Mouse (Mus musculus) R1 (cell line): ENCODE results near the gene Gtpbp2.

Source experiments
- DNase-seq: peaks from one replicate; pipeline ENCODE4 v3.0.0-alpha.2; 2018; ENCODE audit warnings: low read depth, low spot score

Gene Gtpbp2

DNA sequence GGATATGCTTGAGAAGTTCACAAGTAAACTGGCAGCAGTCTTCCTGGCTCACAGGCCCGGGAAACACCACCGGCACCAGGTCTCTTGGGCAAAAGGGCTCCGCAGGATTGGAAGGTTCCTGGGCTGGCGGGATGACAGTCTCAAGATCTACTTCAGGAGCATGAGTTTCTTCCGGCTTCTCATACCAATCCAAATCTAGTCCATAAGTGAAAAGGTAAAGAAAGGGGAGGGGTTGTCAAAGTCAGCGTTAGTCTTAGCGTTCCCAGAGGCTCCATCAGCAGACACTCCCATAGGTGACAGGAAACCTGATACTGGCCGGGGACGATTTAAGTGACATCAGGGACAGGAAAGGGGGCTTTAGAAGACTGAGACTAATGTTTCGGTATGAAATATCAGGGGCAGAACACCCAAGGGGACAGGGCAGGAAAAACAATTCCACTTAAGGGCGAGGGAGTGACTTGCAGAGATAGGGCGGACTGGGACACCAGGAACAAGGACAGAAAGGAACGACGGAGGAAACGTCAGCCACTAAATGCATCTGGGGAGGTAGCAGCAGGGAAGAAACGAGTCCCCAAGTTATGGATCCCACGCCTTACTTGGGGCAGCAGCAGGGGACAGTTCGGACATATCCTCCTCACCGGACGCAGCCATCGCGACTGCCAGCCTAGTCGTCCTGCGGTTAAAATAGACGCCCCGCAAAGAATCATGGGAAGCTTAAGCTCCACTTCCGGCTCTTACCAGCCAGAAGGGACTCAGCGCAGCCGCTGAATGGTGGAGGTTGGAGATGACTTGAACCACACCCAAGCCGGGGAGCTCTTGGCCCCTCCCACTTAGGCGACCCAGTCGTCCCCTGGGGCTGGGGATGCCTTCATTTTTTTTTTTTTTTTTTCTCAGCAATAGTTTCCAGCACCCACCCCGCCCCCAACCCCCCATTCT lies 7.7 kb upstream of the Gtpbp2 start, which contains the start of gene Mad2l1bp:
Gene Mad2l1bp, minus strand, starts transcription at position 707 of the 936 bp plus-strand sequence.
- peak; percentile 97 for DNase-seq

DNA sequence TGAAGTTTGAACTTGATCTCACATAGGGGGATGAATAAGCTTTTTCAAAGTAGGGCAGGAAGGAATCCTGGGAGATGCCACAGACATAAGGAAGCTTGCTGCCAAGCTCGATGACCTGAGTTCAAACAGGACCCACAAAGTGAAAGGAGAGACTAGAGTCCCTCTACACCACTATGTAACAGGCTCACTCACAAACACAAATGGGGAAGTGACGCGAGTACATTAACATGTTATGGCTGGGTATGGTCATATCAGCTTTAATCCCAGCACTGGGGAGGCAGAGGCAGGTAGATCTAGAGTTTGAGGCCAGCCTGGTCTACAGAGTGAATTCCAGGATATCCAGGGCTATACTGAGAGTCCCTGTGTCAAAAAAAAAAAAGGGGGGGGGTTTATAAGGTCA lies 6.5 kb upstream of the Gtpbp2 start:
- no peak for DNase-seq

DNA sequence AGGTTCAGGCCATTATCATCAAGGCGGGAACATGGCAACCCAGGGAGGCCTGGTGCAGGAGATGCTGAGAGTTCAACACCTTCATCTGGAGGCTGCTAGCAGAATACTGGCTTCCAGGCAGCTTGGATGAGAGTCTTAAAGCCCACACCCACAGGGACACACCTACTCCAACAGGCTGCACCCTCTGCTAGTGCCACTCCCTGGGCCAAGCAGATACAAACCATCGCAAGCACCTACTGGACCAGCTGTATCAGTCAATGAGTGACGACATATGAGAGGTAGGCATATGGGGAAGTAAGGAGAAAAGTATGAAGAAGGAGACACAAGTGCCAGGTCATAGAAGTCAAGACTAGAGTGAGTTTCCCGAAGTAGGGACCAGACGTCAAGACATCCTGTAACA lies 4.2 kb upstream of the Gtpbp2 start:
- DNase-seq, result no peak

DNA sequence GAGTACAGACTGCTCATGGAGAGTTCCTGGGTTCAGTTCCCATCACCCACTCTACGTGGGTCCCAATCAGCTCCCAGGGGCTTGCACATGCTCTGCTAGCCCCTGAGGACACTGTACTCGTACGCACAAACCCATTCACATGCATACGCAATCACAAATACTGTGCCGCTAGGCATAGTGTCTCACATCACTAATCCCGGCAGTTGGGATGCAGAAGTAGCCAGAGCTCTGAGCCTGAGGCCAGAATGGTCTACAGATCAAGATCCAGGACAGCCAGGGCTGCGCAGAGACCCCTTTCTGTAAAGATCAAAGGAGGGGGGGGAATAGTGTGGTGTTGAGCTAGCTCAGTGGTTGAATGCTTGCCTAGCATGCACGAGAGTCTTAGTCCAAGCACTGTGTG lies 3.7 kb upstream of the Gtpbp2 start:
- DNase-seq, result no peak

DNA sequence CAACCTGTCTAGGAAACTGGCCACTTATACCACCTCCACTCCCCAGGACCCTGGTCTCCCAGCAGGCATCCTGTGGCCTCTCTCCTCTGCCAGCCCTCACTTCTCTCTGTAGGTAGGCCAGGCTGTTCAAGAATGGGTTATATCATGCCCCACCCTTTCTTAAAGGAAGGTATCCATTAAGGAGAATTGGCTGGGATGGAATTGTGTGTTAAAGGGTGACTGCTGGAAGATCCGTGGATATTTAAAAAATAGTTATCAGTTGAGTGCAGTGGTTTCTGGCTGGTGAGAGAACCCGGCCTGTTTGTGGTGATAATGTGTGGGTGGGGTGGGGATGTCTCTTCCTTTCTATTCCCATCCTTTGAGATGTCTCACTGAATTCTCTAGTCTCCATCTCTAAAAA lies 1.6 kb upstream of the Gtpbp2 start:
- no peak for DNase-seq

DNA sequence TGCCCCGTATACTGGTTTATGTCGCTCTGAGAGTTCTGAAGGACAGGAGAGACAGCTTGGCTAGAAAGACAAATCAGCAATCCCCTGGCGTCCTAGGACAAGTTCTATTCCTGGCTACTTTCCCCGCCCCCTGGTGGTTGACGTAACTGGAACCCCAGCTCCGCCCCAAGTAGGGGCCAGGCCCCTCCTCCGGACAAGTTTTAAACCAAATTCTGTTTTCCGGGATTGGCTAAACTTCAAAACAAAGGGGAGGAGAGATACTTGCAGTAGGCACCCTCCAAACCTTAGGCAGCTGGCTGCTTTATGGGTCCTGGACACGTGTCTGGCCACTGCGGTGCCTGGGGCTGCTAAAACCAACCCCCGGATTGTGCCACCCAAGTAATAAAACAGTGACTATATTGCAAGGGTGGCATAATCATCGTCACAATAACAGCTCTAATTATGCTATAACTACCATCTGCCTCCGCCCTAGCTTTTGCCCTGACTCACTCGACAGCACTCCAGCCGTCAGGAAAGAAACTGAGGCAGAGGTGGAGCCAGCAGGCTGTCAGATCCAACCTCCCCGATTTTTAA lies 656 bp upstream of the Gtpbp2 start:
- DNase-seq, result peak; percentile 95

DNA sequence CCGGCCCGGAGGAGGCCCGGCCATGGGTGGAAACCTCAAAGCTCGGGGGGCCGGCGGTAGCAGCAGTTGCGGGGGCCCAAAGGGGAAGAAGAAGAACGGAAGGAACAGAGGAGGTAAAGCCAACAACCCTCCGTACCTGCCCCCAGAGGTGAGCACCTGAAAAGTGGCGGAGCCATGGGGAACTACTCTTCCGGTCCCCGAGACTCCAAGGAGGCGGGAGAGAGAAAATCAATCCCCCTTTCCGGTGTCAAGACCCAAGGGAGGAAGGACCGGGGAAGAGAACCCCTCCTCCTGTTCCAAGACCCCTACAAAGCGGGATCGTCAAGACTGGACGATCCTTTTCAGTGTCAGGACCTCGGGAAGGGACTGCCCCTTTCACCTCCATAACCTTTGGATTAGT lies 347 bp downstream of the Gtpbp2 start:
- DNase-seq, result peak; percentile 72

DNA sequence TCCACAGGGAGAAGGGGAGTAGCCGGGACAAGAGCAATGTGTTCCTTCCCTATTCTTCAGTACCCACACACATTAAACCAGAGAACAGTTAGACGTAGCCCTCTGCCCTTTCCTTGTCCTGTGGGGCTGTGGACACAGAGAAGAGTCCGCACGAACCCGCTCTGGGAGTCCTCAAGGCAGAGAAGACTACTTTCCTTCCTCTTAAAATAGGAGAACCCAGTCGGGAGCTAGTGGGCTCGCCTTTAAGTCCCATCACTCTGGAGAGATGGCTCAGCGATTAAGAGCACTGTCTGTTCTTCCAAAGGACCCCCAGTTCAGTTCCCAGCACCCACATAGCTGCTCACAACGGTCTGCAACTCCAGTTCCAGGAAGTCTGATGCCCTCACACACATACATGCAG lies 878 bp downstream of the Gtpbp2 start:
- DNase-seq, result no peak

DNA sequence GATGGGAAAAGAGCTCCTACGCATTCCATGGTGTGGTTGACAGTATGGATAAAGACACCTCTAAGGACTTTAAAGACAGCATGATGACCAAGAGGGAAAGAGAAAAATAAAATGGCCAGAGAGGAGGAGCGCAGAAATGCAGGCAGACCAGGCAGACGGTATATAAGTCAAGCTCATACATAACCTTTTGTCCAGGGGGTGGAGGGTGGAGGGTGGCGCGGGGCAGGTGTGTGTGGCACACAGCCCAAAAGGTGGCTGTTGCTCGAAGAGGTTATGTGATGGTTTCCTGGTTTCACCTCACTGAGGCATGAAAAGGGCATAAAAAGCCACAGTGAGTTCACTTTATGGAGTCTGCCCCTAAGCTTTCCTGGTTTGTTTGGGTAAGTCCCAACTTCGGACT lies 1.7 kb downstream of the Gtpbp2 start:
- no peak for DNase-seq

DNA sequence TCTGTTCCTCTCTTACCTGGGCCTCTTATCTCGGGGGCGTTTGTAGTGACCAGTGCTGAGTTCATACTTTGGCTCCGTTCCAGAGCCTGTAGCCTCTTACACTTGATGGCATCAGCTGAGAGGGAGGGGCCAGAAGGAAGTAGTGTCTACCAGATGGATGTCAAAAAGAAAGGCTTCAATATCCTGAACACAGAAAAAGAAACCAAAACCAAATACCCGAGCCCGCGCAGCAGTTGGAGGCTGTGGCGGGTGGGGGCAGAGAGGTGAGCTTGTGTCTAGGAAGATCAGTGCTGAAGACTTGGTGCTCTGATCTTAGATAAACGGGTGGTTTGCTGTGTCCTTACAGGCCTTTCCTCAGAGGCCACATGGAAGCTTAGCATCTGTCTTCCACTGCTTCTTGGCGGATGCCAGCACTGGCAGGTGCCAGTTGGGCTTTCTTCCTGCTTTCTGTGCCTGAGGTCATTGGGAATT lies 2.2 kb downstream of the Gtpbp2 start:
- DNase-seq, result no peak

DNA sequence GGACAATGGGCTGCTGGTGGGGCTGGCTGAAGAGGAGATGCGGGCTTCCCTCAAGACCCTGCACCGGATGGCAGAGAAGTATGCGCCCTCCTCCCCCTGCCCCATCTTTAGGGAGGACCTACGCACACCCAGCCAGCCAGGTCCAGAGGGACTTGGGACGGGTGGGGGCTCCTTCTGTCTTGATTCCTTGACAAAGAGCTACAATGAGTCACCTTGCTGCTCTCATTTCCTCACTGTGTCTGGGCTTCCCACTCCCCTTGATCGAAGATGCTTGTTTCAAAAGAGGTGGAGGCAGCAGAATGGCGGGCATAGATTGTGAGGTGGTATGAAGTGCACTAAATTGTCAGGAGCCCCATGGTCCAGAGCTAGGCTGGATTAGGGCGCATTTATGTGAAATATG lies 3.5 kb downstream of the Gtpbp2 start:
- no peak for DNase-seq

DNA sequence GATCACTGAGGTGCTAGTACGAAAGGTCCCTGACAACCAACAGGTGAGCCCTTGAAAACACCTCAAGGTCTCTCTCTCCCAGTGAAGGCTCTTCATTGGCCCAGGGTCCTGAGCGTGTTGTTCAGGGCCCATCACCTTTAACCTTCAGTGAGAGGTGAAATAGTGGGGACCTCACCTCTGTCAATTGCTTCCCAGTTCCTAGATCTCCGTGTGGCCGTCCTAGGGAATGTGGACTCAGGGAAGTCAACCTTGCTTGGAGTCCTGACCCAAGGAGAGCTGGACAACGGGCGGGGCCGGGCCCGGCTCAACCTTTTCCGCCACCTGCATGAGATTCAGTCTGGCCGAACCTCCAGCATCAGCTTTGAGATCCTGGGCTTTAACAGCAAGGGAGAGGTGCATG lies 4.0 kb downstream of the Gtpbp2 start:
- no peak for DNase-seq

DNA sequence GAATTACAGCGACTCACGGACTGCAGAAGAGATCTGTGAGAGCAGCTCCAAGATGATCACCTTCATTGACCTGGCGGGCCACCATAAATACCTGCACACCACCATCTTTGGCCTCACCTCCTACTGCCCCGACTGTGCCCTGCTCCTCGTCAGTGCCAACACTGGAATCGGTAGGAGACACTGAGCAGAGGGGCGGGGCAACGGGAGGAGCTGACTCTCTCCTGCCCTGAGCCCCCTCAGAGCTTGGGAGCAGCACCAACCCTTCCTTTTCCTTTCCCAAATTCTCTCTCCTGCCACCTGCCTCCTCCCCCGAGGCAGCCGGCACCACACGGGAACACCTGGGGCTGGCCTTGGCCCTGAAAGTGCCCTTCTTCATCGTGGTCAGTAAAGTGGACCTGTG lies 4.6 kb downstream of the Gtpbp2 start:
- DNase-seq, result no peak

DNA sequence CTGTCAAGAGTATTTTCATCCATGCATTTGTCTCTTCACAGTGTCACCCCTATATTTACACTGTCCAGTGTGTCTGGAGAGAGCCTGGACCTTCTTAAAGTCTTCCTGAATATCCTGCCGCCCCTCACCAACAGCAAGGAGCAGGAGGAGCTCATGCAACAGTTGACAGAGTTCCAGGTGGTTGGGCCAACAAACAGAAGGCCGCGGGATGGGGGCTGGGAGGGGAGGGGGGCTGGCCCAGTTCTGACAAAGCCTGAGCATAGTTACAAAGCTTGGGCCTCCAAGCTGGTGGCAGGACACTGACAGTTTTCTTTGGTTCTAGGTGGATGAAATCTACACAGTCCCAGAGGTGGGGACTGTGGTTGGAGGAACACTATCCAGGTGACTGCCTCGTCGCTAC lies 5.4 kb downstream of the Gtpbp2 start:
- DNase-seq, result no peak

DNA sequence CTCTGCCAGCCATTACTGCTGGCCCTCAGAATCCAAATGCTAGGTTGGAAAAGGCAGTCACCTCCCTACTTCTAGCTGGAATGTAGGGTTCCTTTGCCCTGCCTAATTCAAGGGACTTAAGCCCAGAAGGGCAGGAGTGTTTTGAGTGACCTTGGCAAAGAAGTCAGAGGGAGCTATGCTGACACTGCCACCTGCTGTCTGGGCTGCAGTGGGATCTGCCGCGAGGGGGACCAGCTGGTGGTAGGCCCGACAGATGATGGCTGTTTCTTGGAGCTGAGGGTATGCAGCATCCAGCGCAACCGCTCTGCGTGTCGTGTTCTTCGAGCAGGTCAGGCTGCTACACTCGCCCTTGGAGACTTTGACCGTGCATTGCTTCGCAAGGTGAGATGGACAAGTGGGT lies 6.2 kb downstream of the Gtpbp2 start:
- peak; percentile 39 for DNase-seq

DNA sequence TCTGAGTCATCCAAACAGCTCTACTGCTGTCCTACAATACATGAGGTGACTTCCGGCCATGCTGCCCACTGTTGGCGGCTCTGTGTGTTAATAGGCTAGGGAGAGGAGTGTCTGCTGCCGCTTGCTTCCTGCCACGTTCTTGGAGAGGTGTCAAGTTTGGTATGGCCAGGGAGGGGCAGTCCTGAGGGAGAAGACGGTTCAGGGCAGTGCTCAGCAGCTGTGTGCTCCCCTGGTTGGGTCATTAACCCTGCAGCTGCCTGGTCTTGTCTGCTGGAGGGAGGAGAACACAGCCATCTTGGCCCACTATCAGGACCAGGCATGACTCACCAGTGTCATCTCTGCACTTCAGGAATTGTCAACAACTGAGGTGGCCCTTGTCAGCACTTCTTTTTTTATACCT lies 7.5 kb downstream of the Gtpbp2 start:
- DNase-seq, result no peak

DNA sequence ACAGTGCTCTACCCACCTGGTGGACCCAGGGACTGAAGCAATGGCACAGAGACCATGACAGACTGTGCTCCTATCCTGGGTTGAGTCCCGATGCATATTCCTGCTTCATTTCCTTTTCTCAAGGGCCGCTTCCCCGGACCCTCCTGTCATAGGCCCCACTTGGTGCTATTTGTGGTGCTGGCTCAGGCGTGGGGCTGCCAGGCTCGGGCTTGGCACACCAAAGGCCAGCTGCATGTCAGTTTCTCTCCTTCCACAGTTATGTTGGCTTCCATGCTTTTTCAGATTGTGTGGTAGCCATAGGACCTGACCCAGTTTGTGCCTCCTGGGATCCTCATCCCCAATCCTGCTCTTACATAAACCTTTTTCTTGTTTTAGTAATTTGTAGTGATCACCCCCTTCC lies 7.9 kb downstream of the Gtpbp2 start:
- DNase-seq, result no peak

DNA sequence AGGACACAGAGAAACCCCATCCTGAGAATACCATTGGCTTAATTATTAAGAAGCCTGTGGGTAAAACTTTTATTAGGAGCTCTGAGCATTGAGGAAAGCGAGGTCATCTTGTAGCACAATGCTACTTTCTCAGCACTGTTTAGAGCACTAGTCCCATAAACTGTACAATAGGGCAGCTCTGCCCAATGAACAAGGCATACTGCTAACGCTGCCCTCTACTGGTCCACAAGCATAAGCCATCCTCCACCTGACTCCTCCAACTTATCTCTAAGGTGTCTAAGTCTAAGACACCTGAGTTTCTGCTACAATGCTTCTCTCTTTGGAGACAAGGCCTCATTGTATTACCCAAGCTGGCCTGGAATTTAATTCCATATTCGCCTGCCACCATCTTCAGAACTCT lies 9.7 kb downstream of the Gtpbp2 start:
- peak; percentile 61 for DNase-seq

DNA sequence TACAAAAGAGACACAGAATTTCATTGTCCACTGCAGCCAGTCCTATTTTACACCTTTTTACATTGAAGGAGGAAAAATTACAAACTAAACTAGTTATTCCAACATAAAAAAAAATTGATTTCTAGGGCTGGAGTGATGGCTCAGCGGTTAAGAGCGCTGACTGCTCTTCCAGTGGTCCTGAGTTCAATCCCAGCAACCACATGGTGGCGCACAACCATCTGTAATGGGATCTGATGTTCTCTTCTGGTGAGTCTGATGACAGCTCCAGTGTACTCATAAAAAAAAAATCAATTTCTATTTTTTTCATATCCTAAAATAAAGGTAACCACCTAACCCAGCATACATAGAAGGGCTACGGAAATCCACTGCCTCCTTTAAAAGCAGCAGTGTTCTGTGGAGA lies 21.4 kb downstream of the Gtpbp2 start:
- DNase-seq, result no peak

DNA sequence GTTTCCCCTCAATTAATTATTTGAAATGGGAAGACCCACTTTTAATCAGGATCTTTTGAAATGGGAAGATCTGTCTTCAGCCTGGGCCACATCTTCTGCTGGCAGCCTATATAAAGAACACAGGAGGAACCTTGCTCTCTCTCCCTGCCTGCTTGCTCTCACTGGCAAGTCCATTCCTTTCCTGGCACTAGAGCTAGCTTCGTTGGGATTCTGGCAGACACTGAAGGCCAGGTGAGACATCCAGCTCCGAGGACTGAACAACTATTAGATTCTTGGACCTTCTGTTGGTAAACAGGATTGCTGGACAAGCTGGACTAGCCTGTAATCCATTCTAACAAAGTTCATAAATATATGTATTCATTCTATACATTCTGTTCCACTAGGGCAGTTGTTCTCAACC lies 28.0 kb downstream of the Gtpbp2 start:
- DNase-seq, result no peak

DNA sequence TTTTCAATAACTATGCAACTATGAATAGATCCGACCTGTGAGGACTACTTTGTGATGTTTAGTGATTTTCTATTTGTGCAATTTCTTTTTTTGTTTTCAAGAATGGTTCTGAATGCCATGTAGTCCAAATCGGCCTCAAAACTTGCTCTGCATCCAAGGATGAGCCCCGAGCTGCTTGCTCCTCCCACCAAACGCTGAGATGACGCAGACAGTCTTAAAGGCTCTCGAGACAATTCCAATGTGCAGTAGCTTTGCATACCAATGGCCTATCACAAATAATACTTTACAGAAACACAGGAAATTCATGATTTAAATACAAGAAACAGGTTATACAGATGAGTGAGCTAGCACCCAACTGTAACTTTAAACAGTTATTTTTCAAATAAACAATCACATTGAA lies 40.3 kb downstream of the Gtpbp2 start:
- DNase-seq, result no peak

DNA sequence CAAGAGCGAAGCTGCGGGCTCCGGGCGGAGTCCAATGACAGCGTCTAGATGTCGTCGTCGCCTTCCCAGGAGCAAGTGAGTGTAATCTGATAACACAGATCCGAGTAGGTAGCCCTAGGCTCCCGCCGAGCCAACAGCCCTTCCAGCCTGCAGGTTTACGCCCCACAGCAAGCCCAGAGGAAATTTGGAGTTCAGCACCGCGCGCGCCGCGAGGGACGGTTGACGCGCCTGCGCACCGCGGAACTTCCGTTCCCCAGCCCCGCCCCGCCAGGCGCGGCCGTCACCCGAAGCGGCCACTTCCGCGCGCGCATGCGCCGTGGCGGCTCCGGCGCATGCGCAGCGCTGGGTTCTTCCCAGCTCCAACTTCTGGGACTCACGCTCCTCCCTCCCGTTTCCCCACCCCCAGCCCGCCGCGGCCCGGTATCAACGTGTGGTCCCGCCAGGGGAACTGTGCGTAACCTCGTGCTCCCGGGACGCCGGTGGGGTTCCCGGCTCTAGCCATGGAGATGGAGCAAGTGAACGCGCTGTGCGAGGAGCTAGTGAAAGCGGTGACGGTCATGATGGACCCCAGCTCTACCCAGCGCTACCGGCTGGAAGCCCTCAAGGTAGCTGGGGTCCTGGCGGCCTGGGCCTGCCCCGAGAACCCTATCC lies 41.7 kb downstream of the Gtpbp2 start, which contains the start of the genes Polh and Xpo5:
Gene Polh, minus strand, starts transcription at position 225 of the 651 bp plus-strand sequence.
Gene Xpo5, plus strand, starts transcription at position 362 of the 651 bp plus-strand sequence.
- DNase-seq, result peak; percentile 95
